Mouse (Mus musculus): Measurements from ENCODE around the gene Msln.

Msln gene

DNA sequence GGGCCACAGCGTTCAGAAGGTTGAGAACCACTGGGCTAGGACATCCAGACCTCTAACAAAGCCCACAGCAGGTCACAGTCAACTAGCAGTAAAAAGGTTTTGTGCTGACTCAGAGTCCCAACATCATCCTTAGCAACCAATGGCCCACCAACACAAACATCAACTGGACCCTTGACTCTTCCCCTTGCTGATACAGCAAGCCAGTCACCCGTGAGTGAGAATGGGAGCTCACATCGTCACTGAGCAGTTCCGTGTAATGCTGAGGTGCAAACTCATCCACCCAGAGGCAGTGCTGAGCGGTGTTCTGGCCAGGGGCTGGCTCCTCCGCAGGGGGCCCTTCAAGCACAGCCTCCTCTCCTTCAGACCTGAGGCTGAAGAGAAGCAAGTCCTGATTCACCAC, 28.9 kb downstream of the Msln start:
- no peak for DNase-seq (ENCODE audit: extremely low spot score, low spot score)

DNA sequence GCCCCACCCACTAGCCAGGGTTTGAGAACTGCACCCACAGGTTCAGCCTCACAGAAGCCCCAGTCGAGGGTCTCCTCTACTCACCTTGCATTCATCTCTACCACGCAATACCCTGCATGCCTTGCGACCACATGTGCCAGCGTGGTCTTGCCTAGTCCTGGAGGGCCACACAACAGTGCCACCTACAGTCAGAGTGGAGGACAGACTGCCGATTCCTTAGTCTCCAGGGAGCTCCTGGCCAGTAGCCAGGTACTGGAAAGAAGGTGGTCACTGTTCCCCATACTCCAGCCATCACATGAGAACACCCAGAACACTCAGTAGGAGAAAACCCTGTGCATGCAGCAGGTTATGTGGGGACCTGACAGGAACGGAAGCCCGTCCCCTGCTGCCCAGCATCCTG, 30.3 kb downstream of the Msln start:
- no peak for DNase-seq (ENCODE audit: extremely low spot score, low spot score)

DNA sequence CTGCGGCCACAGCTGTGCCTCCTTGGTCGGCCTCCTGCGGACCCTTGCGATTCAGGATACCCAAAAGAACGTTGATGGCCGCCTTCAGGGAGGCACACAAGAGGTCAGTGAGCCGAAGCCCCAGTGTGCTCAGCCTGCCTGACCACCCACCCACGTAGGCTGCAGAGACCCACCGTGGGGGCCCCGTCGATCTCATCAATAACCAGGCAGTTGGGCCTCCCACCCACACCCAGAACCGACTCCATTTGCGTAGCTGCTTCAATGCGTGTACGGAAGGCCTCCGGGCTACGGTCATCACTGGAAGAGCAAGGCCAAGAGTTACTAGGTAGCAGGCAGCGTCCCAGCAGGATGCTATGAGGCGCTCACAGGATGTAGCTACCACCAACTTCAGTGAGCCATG, 30.7 kb downstream of the Msln start:
- no peak for DNase-seq (ENCODE audit: extremely low spot score, low spot score)

DNA sequence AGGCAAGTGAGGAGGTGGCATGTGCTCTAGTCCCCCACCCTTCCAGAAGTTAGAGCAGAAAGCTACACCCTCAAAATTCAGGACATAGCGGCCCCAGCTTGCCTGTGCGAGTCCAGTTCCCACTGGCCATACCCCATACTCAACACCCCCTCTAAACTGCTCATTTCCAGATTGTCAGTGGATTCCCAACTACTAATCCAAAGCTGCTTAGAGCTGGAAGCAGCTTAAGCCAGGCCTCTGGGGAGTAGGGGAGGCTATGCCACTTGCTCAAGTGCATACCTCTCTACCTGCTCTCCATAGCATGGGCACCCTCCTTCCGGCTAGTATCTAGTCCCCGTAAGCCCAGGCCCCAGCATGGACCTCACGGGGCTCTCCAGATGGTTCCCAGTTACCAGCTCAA, 32.7 kb downstream of the Msln start:
- DNase-seq (ENCODE audit: extremely low spot score, low spot score), result no peak

DNA sequence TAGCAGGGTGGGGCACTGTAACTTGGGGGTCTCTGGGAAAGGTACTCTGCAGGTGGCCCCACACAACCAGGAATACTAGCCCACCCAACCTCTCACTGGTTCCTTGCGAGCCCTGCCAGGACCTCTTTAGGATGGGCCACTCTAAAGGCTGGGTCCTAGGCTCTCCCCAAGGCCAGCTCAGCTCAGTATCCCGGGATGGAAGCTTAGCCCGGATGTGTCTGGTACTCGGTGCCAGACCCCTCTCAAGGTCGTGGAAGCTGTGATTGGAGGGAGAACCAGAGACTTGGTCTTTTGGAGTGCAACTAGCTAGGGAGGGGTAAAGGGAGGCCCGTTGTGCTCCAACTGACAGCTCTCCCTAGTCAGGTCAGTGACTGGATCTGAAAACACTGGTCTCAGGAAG, 36.5 kb downstream of the Msln start:
- DNase-seq (ENCODE audit: extremely low spot score, low spot score), result no peak

DNA sequence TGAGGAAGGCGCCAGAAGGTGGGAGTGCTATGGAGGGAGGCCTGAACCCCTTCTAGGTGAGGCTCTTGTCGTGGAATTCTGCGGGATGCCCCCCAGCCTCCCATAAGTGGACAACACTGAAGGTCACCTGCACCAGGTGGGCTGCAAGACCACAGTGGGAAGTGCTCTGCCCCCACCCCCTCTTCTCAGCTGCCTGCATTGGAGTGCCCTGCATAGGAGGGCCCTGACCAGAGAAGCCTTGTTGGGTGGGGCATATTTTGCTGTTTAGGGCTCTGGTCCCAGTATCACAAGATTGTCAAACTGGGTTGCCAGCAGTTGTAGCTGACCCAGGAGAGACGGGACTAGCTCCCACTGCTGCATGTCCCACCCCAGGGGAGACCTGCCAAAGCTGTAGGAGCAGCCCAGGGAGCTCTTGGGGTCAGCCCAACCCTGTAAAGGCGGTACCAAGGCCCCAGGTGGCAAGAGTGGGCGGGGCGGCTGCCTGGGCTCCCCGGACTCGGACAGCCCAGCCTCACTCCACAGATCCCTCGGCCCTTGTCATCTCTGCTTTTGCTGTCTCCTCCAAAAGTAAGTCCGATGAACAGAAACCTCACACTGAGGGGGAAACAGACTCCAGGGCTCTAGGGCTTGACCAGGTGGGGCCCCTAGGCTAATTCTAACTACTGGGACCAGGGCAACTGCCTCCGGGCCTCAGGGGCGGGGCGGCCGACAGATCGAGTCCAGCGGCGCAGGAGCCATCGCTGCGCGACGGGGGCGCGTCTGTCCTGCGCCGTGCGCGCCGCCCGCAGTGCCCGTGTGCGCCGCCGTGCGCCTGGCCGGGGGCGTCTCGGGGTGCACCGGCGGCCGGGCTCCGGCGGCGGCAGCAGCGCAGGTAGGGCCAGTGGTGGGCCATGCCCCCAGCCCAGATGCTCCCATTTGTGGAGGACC, 37.2 kb downstream of the Msln start, which contains the start of gene Gng13:
Gng13 (plus strand) TSS at position 461 of the 927 bp plus-strand sequence.
- peak; percentile 44 for DNase-seq (ENCODE audit: extremely low spot score, low spot score)

DNA sequence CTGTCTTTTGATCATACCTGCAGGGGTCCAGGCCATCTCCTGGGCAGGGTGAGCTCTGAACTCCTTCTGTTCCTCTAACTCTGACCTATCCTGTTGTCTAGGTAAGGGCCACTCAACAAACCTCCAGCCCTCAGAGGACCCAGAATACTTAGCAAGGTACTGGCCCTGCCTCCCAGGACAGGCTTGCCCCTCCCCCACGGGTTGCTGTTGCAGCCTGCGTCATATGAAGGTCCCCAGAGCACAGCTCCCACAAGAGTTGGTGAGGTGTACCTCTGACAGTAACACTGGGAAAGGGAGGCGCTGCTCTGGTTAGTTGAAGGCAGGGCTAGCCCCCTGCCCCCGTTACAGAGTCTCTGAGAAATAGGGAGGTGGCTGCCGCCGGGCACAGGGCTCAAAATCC, 38.0 kb downstream of the Msln start:
- DNase-seq (ENCODE audit: extremely low spot score, low spot score), result peak; percentile 30

DNA sequence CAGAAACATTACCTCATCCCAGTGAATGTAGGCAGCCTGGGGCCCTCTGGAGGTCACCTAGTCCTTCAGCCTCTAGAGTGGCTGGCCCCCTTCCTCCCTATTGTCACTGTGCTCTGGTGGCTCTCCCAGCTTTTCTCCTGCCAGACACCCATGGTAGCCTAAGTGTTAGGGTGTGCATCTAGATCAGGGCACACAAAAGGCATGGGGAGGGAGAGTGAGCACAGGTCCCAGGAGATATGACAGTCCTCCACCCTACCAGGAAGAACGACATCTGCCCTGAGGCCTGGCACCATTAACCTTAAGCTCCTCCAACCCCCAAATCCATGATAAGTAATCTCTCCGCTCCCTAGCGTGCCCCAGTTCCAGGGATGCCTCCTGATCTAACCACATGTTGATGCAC, 38.6 kb downstream of the Msln start:
- DNase-seq (ENCODE audit: extremely low spot score, low spot score), result no peak

DNA sequence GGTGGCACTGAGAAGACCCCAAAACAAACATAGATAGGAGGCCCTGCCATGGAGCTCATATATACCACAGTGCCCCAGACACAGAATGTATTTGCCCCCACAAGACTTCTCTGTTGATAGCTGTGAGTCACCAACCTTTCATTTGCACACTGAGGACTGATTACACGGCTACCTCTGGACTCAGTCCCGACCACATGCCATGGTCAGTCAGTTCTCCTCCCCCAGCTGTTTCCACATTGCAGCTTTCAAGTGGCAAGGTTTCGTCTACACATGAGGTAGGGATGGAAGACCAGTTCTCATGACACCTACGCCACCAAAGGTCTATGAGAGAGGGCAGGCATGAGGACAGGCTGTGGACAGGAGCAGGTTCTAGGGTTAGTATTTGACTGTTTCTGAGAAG, 43.0 kb downstream of the Msln start:
- no peak for DNase-seq (ENCODE audit: extremely low spot score, low spot score)

DNA sequence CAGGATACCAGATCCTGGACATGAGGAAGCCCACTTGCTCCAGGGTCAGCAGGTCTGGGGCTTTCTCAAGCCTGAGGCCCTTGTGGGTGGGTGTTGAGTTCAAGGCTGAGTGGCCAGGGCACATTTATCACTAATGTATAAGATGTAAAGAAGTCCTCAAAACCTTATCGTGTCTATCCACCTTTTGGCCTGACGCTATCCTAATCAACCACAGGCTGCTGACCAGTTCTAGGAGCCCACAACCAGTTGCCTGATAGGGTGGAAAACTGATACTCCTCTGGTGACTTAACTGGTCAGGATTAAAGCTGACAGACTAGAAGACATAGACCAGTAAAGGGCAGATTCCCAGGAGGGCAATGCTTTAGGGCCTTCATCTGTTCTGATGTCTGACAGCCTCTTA, 44.2 kb downstream of the Msln start:
- no peak for DNase-seq (ENCODE audit: extremely low spot score, low spot score)

DNA sequence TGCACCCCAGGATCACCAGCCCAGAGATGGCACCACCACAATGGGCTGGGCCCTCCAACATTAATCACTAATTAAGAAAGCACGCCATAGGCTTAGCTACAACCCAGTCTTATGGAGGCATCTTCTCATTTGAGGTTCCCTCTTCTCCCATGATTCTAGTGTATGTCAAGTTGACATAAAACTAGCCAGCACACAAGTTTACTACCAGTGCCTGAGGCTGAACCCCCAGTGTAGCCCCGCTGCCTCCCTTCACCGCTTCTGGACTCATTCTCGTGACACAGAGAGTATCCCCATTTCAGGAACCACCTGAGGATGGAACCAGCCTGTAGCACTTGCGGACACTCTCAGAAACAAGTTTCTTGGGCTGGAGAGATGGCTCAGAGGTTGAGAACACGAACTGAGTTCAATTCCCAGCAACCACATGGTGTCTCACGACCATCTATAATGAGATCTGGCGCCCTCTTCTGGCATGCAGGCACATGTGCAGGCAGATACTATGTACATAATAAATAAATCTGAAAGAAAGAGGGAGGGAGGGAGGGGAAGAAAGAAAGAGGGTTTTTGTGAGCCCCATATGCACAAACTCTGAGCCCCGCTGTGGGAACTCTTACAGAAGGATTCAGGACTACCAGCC, 53.2 kb downstream of the Msln start:
- DNase-seq (ENCODE audit: extremely low spot score, low spot score), result no peak

Data from neural tube, embryonic 10.5 days (tissue).